Comparison of ENCODE assay signal across 7 mouse cellular contexts in the genomic region with DNA sequence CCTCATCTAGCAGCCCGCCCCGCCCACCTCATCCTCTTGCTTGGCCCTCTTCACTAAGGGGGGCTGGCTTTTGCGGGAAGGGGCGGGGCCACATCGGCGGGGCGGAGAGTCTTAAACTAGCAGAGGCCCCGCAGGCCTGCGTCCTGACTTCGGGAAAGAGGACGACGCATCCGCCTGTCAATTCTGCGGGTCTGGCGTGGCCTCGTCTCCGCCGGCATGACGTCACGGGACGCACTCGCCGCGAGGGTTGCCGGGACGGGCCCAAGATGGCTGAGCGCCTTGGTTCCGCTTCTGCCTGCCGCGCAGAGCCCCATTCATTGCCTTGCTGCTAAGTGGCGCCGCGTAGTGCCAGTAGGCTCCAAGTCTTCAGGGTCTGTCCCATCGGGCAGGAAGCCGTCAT. TPM values are rescaled to one million over a fixed set of nuclear protein-coding genes. Genes with fewer than 3 reads are reported as not detected.
A peak's percentile ranks its signal among the peaks of the same experiment; 100 is the strongest.
DNase-seq lines count a peak whose midpoint lies in the region; ATAC-seq lines count a peak whose summit lies in the region.

Htt (plus strand) TSS at position 232 of the 400 bp plus-strand sequence.

- 0% methylated on average over 35 of the region's 35 CpGs for WGBS in embryonic facial prominence, embryonic 11.5 days
- WGBS in limb, embryonic 10.5 days: under 1% methylated on average over 35 of the region's 35 CpGs
- under 1% methylated on average over 35 of the region's 35 CpGs for WGBS in midbrain, embryonic 13.5 days

- H3K36me3 ChIP-seq in embryonic facial prominence, embryonic 11.5 days (replicated peaks; ENCODE audit: control insufficient read depth, insufficient read depth, low read depth, low read length): no peaks in the 10 kb centered on the region
- peaks cover 11% of the 10 kb centered on the region for H3K36me3 ChIP-seq in limb, embryonic 10.5 days
- no peaks in the 10 kb centered on the region for H3K36me3 ChIP-seq in midbrain, embryonic 13.5 days

- peak within 1 kb of the TSS; percentile 79 for H3K4me3 ChIP-seq in embryonic facial prominence, embryonic 11.5 days (ENCODE audit: low read depth, low read length)
- H3K4me3 ChIP-seq in limb, embryonic 10.5 days: peak within 1 kb of the TSS; percentile 98
- H3K4me3 ChIP-seq in midbrain, embryonic 13.5 days (replicated peaks): peak within 1 kb of the TSS; percentile 99

- peak within 1 kb of the TSS; percentile 82 for H3K9ac ChIP-seq in embryonic facial prominence, embryonic 11.5 days (replicated peaks; ENCODE audit: low read length)
- H3K9ac ChIP-seq in midbrain, embryonic 13.5 days (replicated peaks): peak within 1 kb of the TSS; percentile 97

- peak within 1 kb of the TSS; percentile 61 for H3K27ac ChIP-seq in embryonic facial prominence, embryonic 11.5 days (replicated peaks; ENCODE audit: low read depth, low read length)
- peak within 1 kb of the TSS; percentile 95 for H3K27ac ChIP-seq in limb, embryonic 10.5 days
- H3K27ac ChIP-seq in midbrain, embryonic 13.5 days: peak within 1 kb of the TSS; percentile 95

- H3K9me3 ChIP-seq in embryonic facial prominence, embryonic 11.5 days (replicated peaks; ENCODE audit: control insufficient read depth, low read length): no peaks in the 10 kb centered on the region
- H3K9me3 ChIP-seq in limb, embryonic 10.5 days (replicated peaks): no peaks in the 10 kb centered on the region
- H3K9me3 ChIP-seq in midbrain, embryonic 13.5 days: no peaks in the 10 kb centered on the region

- H3K4me2 ChIP-seq in embryonic facial prominence, embryonic 11.5 days (ENCODE audit: low read depth, low read length): peak within 1 kb of the TSS; percentile 83
- H3K4me2 ChIP-seq in midbrain, embryonic 13.5 days (replicated peaks): peak within 1 kb of the TSS; percentile 93

- DNase-seq in adrenal gland, postnatal 14 days: peak; percentile 98
- DNase-seq in embryonic facial prominence, embryonic 11.5 days (ENCODE audit: low spot score): peak; percentile 98
- DNase-seq in kidney, adult 11 months: peak; percentile 96
- DNase-seq in limb, embryonic 10.5 days (ENCODE audit: low spot score): peak; percentile 97
- peak; percentile 88 for DNase-seq in spleen, adult 12 weeks (ENCODE audit: low spot score)

- H3K27me3 ChIP-seq in embryonic facial prominence, embryonic 11.5 days (ENCODE audit: control insufficient read depth, insufficient read depth, low read length): no peaks in the 10 kb centered on the region
- no peaks in the 10 kb centered on the region for H3K27me3 ChIP-seq in limb, embryonic 10.5 days (ENCODE audit: low read depth, poor library complexity, severe bottlenecking)
- 0 out of 2 replicates have a peak, but pooled peaks cover 4% of the 10 kb centered on the region for H3K27me3 ChIP-seq in midbrain, embryonic 13.5 days

- ATAC-seq in embryonic facial prominence, embryonic 11.5 days (replicated peaks; ENCODE audit: insufficient number of reproducible peaks, low FRiP score, low TSS enrichment, low read depth): peak; percentile 97
- peak; percentile 95 for ATAC-seq in granulocyte monocyte progenitor cell, adult 5-6 weeks (replicated peaks; ENCODE audit: poor library complexity, severe bottlenecking)
- ATAC-seq in midbrain, embryonic 13.5 days: peak; percentile 99

- H3K4me1 ChIP-seq in embryonic facial prominence, embryonic 11.5 days (ENCODE audit: control insufficient read depth, insufficient read depth, low read length): no peaks in the 10 kb centered on the region
- H3K4me1 ChIP-seq in limb, embryonic 10.5 days: peaks cover 12% of the 10 kb centered on the region
- H3K4me1 ChIP-seq in midbrain, embryonic 13.5 days (replicated peaks): peaks cover 16% of the 10 kb centered on the region

RNA-seq across cellular contexts. Expression of gene Htt, which starts in this region (rescaled TPM):
- total RNA-seq in adrenal gland, postnatal 14 days (2021): 24.6 and 25.8 TPM in 2 replicates
- 11.3 and 11.4 TPM in 2 replicates for polyA plus RNA-seq in embryonic facial prominence, embryonic 11.5 days (2014; fragmentation: Nextera tagmentation; extraction: Ambion mirVana)
- total RNA-seq in granulocyte monocyte progenitor cell, adult 5-6 weeks (2014; fragmentation: Nextera tagmentation): 32.6 and 36.2 TPM in 2 replicates
- total RNA-seq in granulocyte monocyte progenitor cell, adult 5-6 weeks (2017): 18.3 and 25.1 TPM in 2 replicates
- 15.1 and 17.1 TPM in 2 replicates for polyA plus RNA-seq in limb, embryonic 10.5 days (2016; fragmentation: Nextera tagmentation; extraction: Ambion mirVana)
- 15.1 and 15.5 TPM in 2 replicates for polyA plus RNA-seq in midbrain, embryonic 13.5 days (2015; fragmentation: Nextera tagmentation; extraction: Ambion mirVana)

Comparison
In these comparisons a context has a peak if more than half of its experiments do, and no peak if none do; other contexts are left out.
1. Peak in every context shown above with its lines: DNase-seq, ATAC-seq, H3K4me3 ChIP-seq and H3K27ac ChIP-seq.